Mouse (Mus musculus): Measurements from ENCODE around the gene Slc6a12.

Slc6a12 gene

GRCm38 (mm10) chr6:121343026-121343770 lies at the start of gene Slc6a12:
Gene Slc6a12, plus strand, starts transcription at chr6:121343076.
- no peak for DNase-seq

- no peak for DNase-seq
Measured at GRCm38 (mm10) chr6:121299317-121299716, 43.6 kb upstream of the Slc6a12 start.

GRCm38 (mm10) chr6:121299954-121300353 lies 42.9 kb upstream of the Slc6a12 start, which contains the start of gene Slc6a13:
Gene Slc6a13, plus strand, starts transcription at chr6:121300227.
- peak; percentile 82 for DNase-seq

DNA sequence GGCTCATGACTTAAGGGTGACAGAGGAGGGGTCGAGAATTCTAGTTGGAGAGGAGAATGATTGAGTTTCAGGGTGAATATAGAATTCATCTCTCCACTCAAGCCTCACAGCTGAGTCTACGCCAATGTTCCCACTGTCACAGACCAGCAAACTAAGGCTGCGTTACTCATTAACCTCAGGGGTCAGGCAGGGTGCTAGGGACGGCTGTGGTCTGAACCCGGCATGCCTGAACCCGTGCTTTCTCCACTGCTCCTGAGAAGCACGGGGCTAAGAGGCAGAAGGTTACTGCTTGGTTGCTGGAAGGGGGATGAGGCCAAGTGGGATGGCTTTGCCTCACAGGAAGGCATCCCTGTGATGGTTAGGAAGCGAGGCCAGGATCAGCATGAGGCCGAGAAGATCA lies 42.4 kb upstream of the Slc6a12 start:
- peak; percentile 89 for DNase-seq

- peak; percentile 73 for DNase-seq
Measured at GRCm38 (mm10) chr6:121303466-121304220, 39.2 kb upstream of the Slc6a12 start.

DNA sequence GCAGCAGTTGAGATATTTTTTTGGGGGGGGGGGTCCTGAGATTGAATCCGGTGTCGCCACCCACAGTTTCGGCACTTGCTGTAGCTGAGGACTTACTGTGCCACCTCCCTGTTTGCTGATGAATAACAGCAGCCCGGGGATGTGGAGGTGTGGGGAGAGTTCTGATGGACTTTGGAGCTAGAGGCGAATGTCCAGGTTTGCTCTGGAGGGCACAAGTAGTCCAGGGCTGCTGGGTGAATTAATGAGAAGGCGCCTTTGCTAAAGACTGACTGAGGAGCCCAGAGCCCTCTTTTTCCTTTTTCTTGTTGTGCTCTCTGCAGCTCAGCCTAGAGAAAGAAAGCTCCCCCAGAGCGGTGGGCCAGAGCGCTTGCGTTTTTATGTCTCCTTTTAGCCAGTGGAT lies 38.2 kb upstream of the Slc6a12 start:
- peak; percentile 84 for DNase-seq

- DNase-seq = peak; percentile 36
Measured at GRCm38 (mm10) chr6:121305571-121305970, 37.3 kb upstream of the Slc6a12 start.

GRCm38 (mm10) chr6:121310984-121311383 lies 31.9 kb upstream of the Slc6a12 start:
- peak; percentile 86 for DNase-seq

- no peak for DNase-seq
Measured at GRCm38 (mm10) chr6:121319099-121319498, 23.8 kb upstream of the Slc6a12 start.

DNA sequence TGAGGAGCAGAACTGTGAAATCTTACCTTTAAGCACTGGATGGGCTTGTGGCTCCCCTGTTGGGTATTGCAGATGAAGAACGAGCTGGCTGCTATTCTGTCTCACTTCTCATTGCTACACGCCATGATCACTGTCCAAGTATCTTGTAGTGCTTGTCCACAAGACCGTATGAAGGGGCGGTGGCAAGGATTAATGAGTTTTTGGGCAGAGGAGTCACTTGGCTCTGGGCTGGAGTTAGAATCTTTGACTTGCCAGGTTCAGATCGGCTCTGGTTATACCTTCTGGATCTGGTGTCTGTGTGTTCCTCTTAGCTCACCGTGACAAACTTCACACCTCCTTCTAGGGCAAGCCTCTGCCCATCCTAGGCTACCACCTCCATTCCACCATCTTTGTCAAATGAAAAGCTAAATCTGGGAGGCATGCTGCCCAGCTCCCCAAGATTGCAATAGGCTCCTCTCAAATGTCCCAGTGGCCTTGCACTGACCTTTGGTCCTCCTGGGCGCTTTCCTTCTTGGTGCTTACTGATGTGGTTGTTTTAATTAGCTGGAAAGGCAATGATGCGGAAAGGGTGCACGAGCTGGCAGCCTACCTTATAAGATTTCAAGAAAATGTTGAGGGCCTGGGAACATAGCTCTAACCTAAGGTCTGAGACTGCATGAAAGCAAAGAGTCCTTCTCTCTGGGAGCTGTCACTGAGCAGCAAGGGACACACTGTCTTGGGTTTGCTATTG lies 20.3 kb upstream of the Slc6a12 start:
- peak; percentile 77 for DNase-seq

DNA sequence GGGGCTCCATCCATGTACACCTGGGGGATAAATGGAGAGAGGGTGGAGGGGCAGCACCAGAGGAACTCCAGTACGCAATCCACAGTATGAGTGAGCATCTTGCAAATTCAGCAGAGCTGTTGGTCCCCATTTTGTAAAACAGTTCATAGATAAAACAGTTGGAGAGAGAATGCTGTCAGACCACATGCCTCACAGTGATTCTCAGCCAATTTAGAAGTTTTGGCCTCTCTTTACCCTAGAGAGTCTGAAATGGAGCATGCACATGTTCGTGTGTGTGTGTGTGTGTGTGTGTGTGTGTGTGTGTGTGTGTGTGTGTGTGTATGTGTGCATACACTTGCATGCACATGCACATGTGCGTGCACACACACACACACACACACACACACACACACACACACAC lies 17.6 kb upstream of the Slc6a12 start:
- no peak for DNase-seq

- DNase-seq = no peak
Measured at GRCm38 (mm10) chr6:121325740-121326139, 17.1 kb upstream of the Slc6a12 start.

DNA sequence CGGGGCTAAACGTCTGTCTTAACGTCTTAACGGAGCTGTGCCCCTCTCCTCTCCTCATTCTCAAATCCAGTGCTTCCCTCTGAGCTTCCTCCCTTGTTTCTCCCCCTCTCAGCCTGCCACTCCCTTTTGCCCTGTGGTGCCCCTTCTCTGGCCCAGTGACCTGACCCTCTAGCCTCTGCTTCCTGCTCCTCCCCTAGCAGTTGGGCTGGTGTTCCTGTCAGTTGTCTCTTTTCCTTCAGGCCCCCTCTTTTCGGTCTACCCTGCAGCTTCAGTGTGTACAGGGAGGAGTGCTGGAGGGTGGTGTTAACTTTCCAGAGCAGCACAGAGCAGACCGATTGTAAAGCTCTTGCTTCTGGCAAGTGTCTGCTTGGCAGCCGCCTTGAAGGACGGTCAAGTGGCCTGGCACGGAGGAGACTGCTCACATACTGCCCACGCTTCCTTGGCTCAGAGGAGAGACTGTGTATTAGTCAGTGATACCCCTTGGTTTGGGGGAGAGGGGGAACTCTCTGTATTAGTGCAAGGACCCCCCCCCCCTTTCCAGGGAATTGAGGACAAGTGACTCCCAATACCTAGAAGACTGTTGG lies 16.3 kb upstream of the Slc6a12 start:
- no peak for DNase-seq

DNA sequence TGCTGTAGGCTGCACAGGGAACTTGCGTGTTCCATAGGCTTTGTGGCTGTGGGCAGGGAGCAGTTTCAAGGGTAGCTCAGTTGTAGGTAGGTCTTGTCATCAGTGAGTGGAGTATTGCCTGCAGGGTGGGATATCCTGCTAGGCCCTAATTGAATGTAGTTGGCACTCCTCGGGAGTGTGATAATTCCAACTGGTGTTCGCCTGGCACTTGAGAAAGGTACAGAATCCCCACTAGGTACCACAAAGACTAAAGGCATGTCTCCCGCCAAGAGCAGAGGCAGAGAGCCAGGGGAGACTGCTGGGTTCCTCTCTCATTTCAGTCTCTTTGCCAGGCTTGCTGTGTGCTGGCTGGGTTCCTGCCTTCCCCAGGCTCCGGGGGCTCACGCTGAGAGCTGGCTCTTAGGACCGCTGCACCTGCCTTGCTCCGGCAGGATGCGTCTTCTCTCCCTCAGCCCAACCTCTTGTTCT lies 14.4 kb upstream of the Slc6a12 start:
- no peak for DNase-seq

GRCm38 (mm10) chr6:121329848-121330508 lies 12.9 kb upstream of the Slc6a12 start:
- peak; percentile 50 for DNase-seq

DNA sequence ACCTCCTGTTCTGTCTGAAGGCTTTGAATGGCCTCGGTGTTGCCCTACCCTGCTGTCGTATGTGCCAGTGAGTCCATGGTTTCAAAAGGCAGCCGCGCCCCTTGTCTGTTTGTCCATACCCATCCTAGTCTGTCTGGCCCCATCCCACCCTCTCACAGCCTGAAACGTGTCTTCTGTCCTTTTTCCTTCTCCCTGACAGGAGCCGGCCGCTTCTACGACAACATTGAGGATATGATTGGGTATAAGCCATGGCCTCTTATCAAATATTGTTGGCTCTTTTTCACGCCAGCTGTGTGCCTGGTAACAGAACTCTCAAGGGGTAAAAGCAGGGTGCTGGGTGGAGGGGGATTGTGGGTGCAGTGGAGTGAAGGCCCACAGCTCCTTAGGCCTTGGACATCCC lies 7.0 kb upstream of the Slc6a12 start:
- DNase-seq = no peak

DNA sequence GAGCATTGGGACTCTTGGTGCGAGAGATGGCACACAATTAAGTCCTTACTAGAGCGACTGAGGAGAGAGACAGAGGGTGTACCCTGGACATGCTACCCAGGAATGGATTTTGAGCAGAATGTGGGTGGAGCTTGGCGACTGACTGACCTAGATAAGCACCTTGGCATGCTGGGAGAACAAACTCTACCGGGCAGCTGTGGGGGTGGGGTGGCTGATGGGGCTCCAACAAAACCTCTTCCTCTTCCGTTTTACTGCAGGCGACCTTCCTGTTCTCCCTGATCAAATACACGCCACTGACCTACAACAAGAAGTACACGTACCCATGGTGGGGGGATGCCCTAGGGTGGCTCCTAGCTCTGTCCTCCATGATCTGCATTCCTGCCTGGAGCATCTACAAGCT lies 6.3 kb upstream of the Slc6a12 start:
- DNase-seq = no peak

- no peak for DNase-seq
Measured at GRCm38 (mm10) chr6:121337229-121337628, 5.6 kb upstream of the Slc6a12 start.

- peak; percentile 77 for DNase-seq
Measured at GRCm38 (mm10) chr6:121337770-121338518, 4.9 kb upstream of the Slc6a12 start.

DNA sequence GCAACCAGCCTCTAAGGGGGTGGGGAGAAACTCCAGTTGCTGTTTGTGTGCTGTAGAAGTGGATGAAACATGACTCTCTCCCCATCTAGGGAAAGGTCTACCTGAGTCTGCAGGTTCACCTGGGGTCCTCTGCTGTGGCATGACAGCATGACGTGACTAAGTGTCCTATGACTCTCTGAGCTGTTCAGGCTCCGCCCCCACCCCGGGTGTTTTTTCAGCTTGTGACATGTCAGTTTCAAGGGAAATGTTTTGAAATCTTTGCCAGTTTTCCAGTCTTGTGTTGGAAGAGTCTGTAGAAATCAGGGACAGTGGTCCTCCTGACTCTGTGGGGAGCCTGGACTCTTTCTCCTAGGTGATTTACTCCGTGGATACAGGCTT lies 4.4 kb upstream of the Slc6a12 start:
- DNase-seq = no peak

DNA sequence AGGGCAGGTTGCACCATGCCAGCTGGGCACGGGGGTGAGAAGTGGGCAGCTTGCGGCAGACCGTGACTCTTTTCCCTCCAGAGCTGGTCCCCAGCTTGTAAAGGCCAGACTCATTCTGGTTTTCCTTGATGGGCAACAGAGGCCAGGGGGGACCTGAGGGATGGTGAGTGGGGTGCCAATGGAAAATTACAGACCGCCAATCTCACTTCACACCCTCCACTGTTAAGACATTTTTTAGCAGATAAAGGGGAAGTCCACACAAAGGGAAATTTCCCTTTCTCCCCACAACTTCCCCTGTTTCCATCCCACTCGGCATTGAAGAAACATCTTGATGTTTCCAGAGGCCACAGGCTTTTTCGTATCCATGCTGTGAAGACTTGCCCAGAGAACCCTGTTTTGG lies 1.2 kb upstream of the Slc6a12 start:
- no peak for DNase-seq

GRCm38 (mm10) chr6:121343771-121344123 lies 871 bp downstream of the Slc6a12 start:
- peak; percentile 21 for DNase-seq
